In the genomic region with DNA sequence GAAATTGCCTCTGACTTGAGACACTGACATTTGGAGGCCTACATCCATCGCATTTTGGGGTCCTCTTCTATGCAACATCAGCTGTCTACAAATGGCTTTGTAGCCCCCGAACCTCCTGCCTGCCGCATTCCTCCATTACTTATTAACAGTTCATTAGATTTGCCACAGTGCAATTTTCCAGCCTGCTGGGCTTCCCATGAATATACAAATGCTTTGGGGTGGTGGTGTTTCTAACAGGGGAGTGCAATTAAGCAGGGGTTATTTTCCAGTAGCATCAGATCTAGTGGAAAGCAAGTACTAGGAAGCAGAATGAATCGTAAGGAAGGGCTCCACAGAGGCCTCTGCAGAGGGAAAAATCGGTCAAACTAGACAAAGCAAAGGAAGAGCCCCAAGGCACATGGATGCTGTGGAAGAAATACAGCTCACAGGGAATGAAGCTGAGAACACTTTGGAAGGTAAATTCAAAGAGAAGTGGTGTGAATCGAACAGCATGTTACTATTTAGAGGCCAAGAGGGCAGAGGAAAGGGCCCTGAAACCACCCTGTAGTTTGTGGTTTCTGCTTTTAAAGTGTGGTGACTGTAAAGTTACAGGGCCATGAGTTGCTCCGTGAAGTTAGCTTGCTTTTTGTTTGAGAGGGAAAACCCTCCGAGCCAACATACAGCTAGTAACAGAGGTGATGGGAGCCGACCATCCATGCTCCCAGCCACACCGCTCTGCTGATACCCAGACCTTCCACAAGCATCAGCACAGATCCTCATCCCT, we compare ENCODE assay signal across 14 mouse cellular contexts.
DNase-seq lines count a peak whose midpoint lies in the region.
"Had no signal": no experiment of that assay in that cellular context is flagged by ENCODE, and none has a peak within 500 bp of the region (broad histone marks: within the 10 kb centered on the region; RNA-seq: fewer than 3 reads in every experiment).

No protein-coding gene starts in this region.

- peaks cover 22% of the 10 kb centered on the region for H3K4me1 ChIP-seq in megakaryocyte, embryonic 14.5 days
- H3K4me1 ChIP-seq: lung, embryonic 15.5 days; stomach, embryonic 15.5 days had no signal

- peaks cover 2% of the 10 kb centered on the region for H3K27me3 ChIP-seq in megakaryocyte, embryonic 14.5 days (replicated peaks)
- H3K27me3 ChIP-seq: hindbrain, embryonic 15.5 days; limb, embryonic 13.5 days; lung, embryonic 15.5 days; stomach, embryonic 15.5 days had no signal

- no peaks in the 10 kb centered on the region for H3K36me3 ChIP-seq in megakaryocyte, embryonic 14.5 days (replicated peaks; ENCODE audit: low read length)
- H3K36me3 ChIP-seq: hindbrain, embryonic 15.5 days; limb, embryonic 13.5 days; lung, embryonic 15.5 days; stomach, embryonic 15.5 days had no signal

- H3K4me3 ChIP-seq in megakaryocyte, embryonic 14.5 days (replicated peaks) = peak overlapping the region; percentile 20
- H3K4me3 ChIP-seq: hindbrain, embryonic 15.5 days; limb, embryonic 13.5 days; lung, embryonic 15.5 days; myocyte; stomach, embryonic 15.5 days had no signal

- no peaks in the 10 kb centered on the region for H3K9me3 ChIP-seq in megakaryocyte, embryonic 14.5 days
- H3K9me3 ChIP-seq: hindbrain, embryonic 15.5 days; limb, embryonic 13.5 days; lung, embryonic 15.5 days; stomach, embryonic 15.5 days had no signal

- peak; percentile 55 for DNase-seq in Muller cell, postnatal 12 days (ENCODE audit: inconsistent ontology term)
- peak; percentile 11 for DNase-seq in embryo, embryonic 10 days (ENCODE audit: low spot score)
- DNase-seq in induced T-regulatory cell, adult 2 months (ENCODE audit: low read depth) = peak; percentile 5
- DNase-seq in lung, adult 18-20 months = no peak
- no peak for DNase-seq in testis, postnatal 14 days (ENCODE audit: low spot score)
- no peak for DNase-seq in adrenal gland, postnatal 10 days
- DNase-seq in gastrocnemius, postnatal 10 days = no peak
- DNase-seq: heart, adult 11 months had no signal

Comparison
In these comparisons a context has a peak if more than half of its experiments do, and no peak if none do; other contexts are left out.
1. DNase-seq: peak in Muller cell, postnatal 12 days (single experiment), embryo, embryonic 10 days (single experiment) and induced T-regulatory cell, adult 2 months (single experiment); none in lung, adult 18-20 months (0 of 2), testis, postnatal 14 days (single experiment), adrenal gland, postnatal 10 days (single experiment) and gastrocnemius, postnatal 10 days (single experiment).